Mouse (Mus musculus) liver, embryonic 15.5 days (tissue): ENCODE results near the gene Pet100. TPM values are rescaled to one million over a fixed set of nuclear protein-coding genes. Genes with fewer than 3 reads are reported as not detected.

ENCODE experiments used
- polyA plus RNA-seq: library from polyadenylated mRNA; unstranded; fragments of >200 nt; fragmentation: Nextera tagmentation; extraction: Ambion mirVana; gene quantifications from 2 replicates; pipeline ENCODE4 v1.2.1, GENCODE M21; 2015

The Pet100 gene
- polyA plus RNA-seq, 1 experiment from 2014 or later, result 72.1 TPM

Other genes with a start within 250 kb of the Pet100 start
- gene Arhgef18, start 228.5 kb upstream of the Pet100 start, polyA plus RNA-seq, result 1.8 and 2.2 TPM in 2 replicates
- gene Pex11g, start 153.9 kb upstream of the Pet100 start, polyA plus RNA-seq, result 6.7 and 8.0 TPM in 2 replicates
- gene Tex45, start 150.7 kb upstream of the Pet100 start, polyA plus RNA-seq, result not detected in 2 replicates
- 4.8 and 5.8 TPM in 2 replicates for gene Zfp358, start 128.4 kb upstream of the Pet100 start, polyA plus RNA-seq
- 21.4 and 25.0 TPM in 2 replicates for gene Mcoln1, start 121.1 kb upstream of the Pet100 start, polyA plus RNA-seq
- 9.2 and 11.9 TPM in 2 replicates for gene Pnpla6, start 106.2 kb upstream of the Pet100 start, polyA plus RNA-seq
- 4.3 and 4.4 TPM in 2 replicates for gene C330021F23Rik, start 53.6 kb upstream of the Pet100 start, polyA plus RNA-seq
- gene Camsap3, start 34.3 kb upstream of the Pet100 start, polyA plus RNA-seq, result 1.7 and 1.9 TPM in 2 replicates
- 27.3 and 31.0 TPM in 2 replicates for gene Xab2, start 232 bp upstream of the Pet100 start, polyA plus RNA-seq
- gene Pcp2, start 4.0 kb downstream of the Pet100 start, polyA plus RNA-seq, result 0.09 and 0.22 TPM in 2 replicates
- 49.8 and 50.7 TPM in 2 replicates for gene Stxbp2, start 9.4 kb downstream of the Pet100 start, polyA plus RNA-seq
- gene Retn, start 34.2 kb downstream of the Pet100 start, polyA plus RNA-seq, result not detected in 2 replicates
- 8.2 and 8.9 TPM in 2 replicates for gene Mcemp1, start 44.2 kb downstream of the Pet100 start, polyA plus RNA-seq
- gene Fcor, start 50.8 kb downstream of the Pet100 start, polyA plus RNA-seq, result 2.6 and 3.5 TPM in 2 replicates
- gene Trappc5, start 54.8 kb downstream of the Pet100 start, polyA plus RNA-seq, result 13.2 and 15.1 TPM in 2 replicates
- gene Fcer2a, start 72.6 kb downstream of the Pet100 start, polyA plus RNA-seq, result 0.05 and 0.08 TPM in 2 replicates
- 6.7 and 9.3 TPM in 2 replicates for gene Clec4g, start 99.1 kb downstream of the Pet100 start, polyA plus RNA-seq
- 0.18 and 0.23 TPM in 2 replicates for gene Cd209a, start 127.4 kb downstream of the Pet100 start, polyA plus RNA-seq
- not detected in 2 replicates for gene Cd209e, start 232.8 kb downstream of the Pet100 start, polyA plus RNA-seq